Mouse (Mus musculus) MEL-GATA-1-ER (cell line): Measurements from ENCODE around the gene Dcaf5.

ENCODE experiments used
- DNase-seq: peaks from one replicate; pipeline ENCODE4 v3.0.0-alpha.2; 2012; ENCODE audit warnings: low read depth; ENCODE audit errors: extremely low read depth

Gene Dcaf5

GRCm38 (mm10) chr12:80285890-80286289 lies 150.5 kb downstream of the Dcaf5 start:
- DNase-seq, result no peak
